Mouse (Mus musculus) liver, embryonic 14.5 days (tissue): ENCODE data around the gene Itga11. TPM values are rescaled to one million over a fixed set of nuclear protein-coding genes. Genes with fewer than 3 reads are reported as not detected.

Experiments used
- ATAC-seq: fragments of 200-750 bp; cut with Nextera tagmentation; 2 replicates; pipeline ENCODE4 v1.8.0; 2017; ENCODE audit warnings: moderate number of reproducible peaks, mild to moderate bottlenecking, moderate library complexity; ENCODE audit not compliant: insufficient read depth
- DNase-seq, 3 experiments: peaks; one replicate each; pipeline ENCODE4 v3.0.0-alpha.2; 2012 to 2013; ENCODE audit warnings: low read depth in 3 of 3, low spot score in 3 of 3
- H3K27ac ChIP-seq: fragments of 300-500 bp; sonication (generic); 2 replicates; pipeline ENCODE4 v1.5.1; 2014; ENCODE audit warnings: moderate library complexity, mild to moderate bottlenecking, control low read depth, inconsistent platforms
- H3K27me3 ChIP-seq: fragments of 300-500 bp; sonication (generic); 2 replicates; pipeline ENCODE4 v1.6.1; 2014; ENCODE audit warnings: mild to moderate bottlenecking, low read length, moderate library complexity; ENCODE audit not compliant: control insufficient read depth, insufficient read depth
- H3K36me3 ChIP-seq: fragments of 300-500 bp; sonication (generic); replicated peaks from 2 replicates; pipeline ENCODE4 v1.6.1; 2014; ENCODE audit warnings: low read depth; ENCODE audit not compliant: control insufficient read depth, insufficient read depth
- H3K4me1 ChIP-seq, 2 experiments: fragments of 200-500 bp in 1 of 2; fragments of 300-500 bp in 1 of 2; sonication (generic) in 1 of 2; replicated peaks; 2 replicates each; pipeline ENCODE4 v1.6.1; 2012 to 2014; ENCODE audit warnings: antibody characterized with exemption in 1 of 2, inconsistent platforms in 1 of 2, low read length in 1 of 2; ENCODE audit not compliant: control insufficient read depth in 2 of 2, insufficient read depth in 2 of 2
- H3K4me2 ChIP-seq: fragments of 300-500 bp; sonication (generic); 2 replicates; pipeline ENCODE4 v1.6.1; 2014; ENCODE audit warnings: low read depth, mild to moderate bottlenecking, control low read depth, moderate library complexity
- H3K4me3 ChIP-seq, 2 experiments: fragments of 200-500 bp in 1 of 2; fragments of 300-500 bp in 1 of 2; sonication (generic) in 1 of 2; 2 replicates each; pipeline ENCODE4 v1.5.1; 2012 to 2014; ENCODE audit warnings: low read depth in 2 of 2, low read length in 2 of 2, mild to moderate bottlenecking in 2 of 2, control low read depth in 1 of 2, inconsistent platforms in 1 of 2, moderate library complexity in 1 of 2; ENCODE audit not compliant: insufficient read depth in 1 of 2
- H3K9ac ChIP-seq: fragments of 300-500 bp; sonication (generic); replicated peaks from 2 replicates; pipeline ENCODE4 v1.6.1; 2014; ENCODE audit warnings: mild to moderate bottlenecking, control low read depth, moderate library complexity
- H3K9me3 ChIP-seq: fragments of 300-500 bp; sonication (generic); 2 replicates; pipeline ENCODE4 v1.6.1; 2016; ENCODE audit warnings: low read length, mixed read lengths; ENCODE audit not compliant: control insufficient read depth
- CTCF ChIP-seq: IDR thresholded peaks from 2 replicates; pipeline ENCODE4 v1.5.1; 2016; ENCODE audit warnings: antibody characterized with exemption, low read depth, control low read depth
- EP300 ChIP-seq: IDR thresholded peaks from 2 replicates; pipeline ENCODE4 v1.6.1; 2016; ENCODE audit warnings: antibody characterized with exemption, low read depth
- WGBS: fragments of 180-500 bp; shearing (Covaris S2); extraction: QIAGEN DNeasy Blood & Tissue Kit; methylation state at CpG from one replicate; pipeline ENCODE4 v1.1.7; 2014; ENCODE audit not compliant: insufficient replicate concordance; 5-methylcytosine and 5-hydroxymethylcytosine counted together
- polyA plus RNA-seq, 2 experiments: library from polyadenylated mRNA; depleted of rRNA in 1 of 2; stranded (reverse) in 1 of 2; unstranded in 1 of 2; fragments of >200 nt; fragmentation: Nextera tagmentation in 1 of 2; extraction: Ambion mirVana in 1 of 2; gene quantifications; 2 replicates each; pipeline versions ENCODE4 v1.2.1 to v1.2.3; 2012 to 2014

The Itga11 gene
- polyA plus RNA-seq, 2 experiments, result 0.07 to 0.08 TPM

DNA sequence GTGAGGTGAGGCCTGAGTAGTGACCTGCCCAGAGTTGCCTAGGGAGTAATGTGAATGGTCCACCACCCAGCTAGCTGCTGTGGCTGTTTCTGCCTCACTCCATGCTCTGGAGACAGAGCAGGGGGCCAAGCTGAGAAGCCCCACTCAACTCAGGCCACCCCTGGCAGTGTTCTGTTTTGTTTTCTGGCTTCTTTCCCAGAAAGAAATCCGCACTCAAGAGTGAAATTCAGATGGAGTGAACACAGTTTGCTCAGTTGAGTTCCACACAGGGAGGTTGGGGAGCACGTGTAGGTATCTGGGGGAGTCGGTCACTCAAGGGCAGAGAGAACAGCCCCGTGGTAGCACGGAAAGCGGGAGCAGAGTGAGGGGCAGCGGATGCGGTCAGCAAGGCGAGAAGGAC lies 101.1 kb downstream of the Itga11 start:
- peaks cover 0 to 2% of the 10 kb centered on the region in 2 experiments; a peak in 1 of 4 replicates for H3K4me1 ChIP-seq
- no peak for DNase-seq
- ATAC-seq, result no peak
- 66% methylated on average over 9 of the region's 9 CpGs for WGBS
- H3K27me3 ChIP-seq, result no peaks in the 10 kb centered on the region
- TF ChIP-seq EP300, result no peak
- no peak for TF ChIP-seq CTCF
- no peak overlapping the region for H3K4me3 ChIP-seq
- no peak overlapping the region for H3K27ac ChIP-seq
- H3K36me3 ChIP-seq, result no peaks in the 10 kb centered on the region
- no peaks in the 10 kb centered on the region for H3K9me3 ChIP-seq
- H3K4me2 ChIP-seq, result no peak overlapping the region
- H3K9ac ChIP-seq, result no peak overlapping the region

DNA sequence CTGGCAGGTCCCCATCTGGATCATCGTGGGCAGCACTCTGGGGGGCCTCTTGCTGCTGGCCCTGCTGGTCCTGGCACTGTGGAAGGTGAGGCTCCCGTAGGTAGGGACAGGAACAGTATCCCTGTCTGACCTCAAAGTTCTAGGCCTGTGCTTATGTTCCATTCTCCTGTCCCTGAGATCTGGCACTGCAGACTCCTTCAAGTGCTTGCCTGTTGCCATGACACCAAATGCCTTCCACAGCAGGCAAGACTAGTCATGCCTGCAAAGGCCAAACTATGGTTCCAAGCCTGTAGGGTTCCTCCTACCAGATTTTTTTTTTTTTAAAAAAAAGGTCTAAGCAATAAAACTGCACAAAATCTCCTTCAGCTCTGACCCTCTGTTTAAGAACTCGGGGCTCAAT lies 104.3 kb downstream of the Itga11 start:
- DNase-seq, result no peak
- 62% methylated on average over 3 of the region's 3 CpGs for WGBS
- Histone ChIP-seq H3K4me1 (peaks cover 0 to 2% of the 10 kb centered on the region in 2 experiments; a peak in 1 of 4 replicates), H3K4me3 (no peak overlapping the region), H3K36me3 (no peaks in the 10 kb centered on the region), H3K4me2 (no peak overlapping the region), H3K27ac (no peak overlapping the region), H3K9ac (no peak overlapping the region), H3K9me3 (no peaks in the 10 kb centered on the region), H3K27me3 (no peaks in the 10 kb centered on the region)
- TF ChIP-seq EP300 (no peak), CTCF (no peak)
- no peak for ATAC-seq

DNA sequence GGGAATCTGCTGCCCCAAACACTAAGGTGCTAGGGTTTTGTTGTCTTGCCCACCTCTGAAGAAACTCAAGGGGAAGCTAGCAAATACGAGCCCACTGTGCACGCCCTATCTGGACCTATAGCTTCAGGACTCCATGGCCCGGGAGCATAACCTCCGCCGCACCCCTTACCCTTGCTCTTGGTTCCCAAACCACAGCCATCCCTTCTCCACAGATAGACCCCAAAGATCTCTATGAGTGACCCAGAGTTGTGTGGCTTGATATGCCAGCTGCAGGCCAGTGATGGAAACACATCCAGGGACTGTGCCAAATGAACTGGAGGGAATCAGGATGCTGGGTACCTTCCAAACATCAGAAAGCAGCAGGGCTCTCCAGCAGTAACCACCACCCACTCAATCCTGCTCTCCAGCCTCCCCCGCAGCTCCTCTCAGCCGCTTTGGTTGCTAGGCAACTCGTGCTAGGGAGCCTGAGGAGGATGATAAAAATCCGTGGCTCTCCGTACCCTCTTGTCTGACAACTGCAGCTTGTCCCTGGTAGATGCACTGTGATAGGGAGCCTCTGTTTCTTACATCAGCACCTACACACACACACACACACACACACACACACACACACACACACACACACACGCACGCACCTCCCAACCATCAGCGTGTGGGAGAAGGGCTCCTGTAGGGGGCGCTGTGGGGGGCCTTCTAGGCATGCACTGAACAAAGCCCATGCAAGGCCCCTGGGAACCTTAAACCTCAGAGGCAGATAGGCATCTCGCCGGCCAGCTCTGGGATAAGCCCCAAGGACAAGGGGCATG lies 105.6 kb downstream of the Itga11 start:
- WGBS, result 42% methylated on average over 14 of the region's 16 CpGs
- peak in 2 of 3 experiments; percentile 14 to 29 for DNase-seq
- ATAC-seq, result peak; percentile 51; the same call in 1 of the 2 replicates

DNA sequence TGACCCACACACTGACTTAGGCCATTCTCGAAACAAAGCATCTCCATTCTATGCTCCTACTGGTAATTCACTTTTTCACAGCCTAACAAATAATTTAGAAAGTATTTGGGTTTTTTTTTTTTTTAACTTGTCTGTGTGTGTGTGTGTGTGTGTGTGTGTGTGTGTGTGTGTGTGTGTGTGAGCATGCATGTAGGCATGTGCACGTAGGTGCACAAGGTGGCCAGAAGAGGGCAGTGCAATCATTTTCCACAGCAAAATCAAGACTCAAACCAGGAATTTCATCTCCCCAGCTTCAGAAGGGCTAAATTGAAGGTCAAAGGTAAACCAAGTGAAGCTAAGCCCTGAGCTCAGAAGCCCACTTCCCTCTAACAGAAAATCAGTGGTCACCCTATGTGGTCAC lies 106.6 kb downstream of the Itga11 start:
- H3K36me3 ChIP-seq, result no peaks in the 10 kb centered on the region
- 74% methylated on average over 2 of the region's 2 CpGs for whole genome bisulfite sequencing
- no peak overlapping the region for H3K9ac ChIP-seq
- DNase-seq (no peak), ATAC-seq (no peak)
- no peak overlapping the region for H3K27ac ChIP-seq
- H3K4me3 ChIP-seq, result no peak overlapping the region
- H3K4me1 ChIP-seq, result peaks cover 0 to 2% of the 10 kb centered on the region in 2 experiments; a peak in 1 of 4 replicates
- no peaks in the 10 kb centered on the region for H3K9me3 ChIP-seq
- no peaks in the 10 kb centered on the region for H3K27me3 ChIP-seq
- TF ChIP-seq EP300, result no peak
- peak; percentile 46 for TF ChIP-seq CTCF
- H3K4me2 ChIP-seq, result no peak overlapping the region

More for the DNA sequence above, 105.6 kb downstream of the Itga11 start:
- TF ChIP-seq CTCF (peak; percentile 63), EP300 (no peak)
- H3K4me3 ChIP-seq, result no peak overlapping the region
- H3K4me1 ChIP-seq, result peaks cover 0 to 2% of the 10 kb centered on the region in 2 experiments; a peak in 1 of 4 replicates
- no peaks in the 10 kb centered on the region for H3K9me3 ChIP-seq
- H3K9ac ChIP-seq, result no peak overlapping the region
- no peak overlapping the region for H3K4me2 ChIP-seq
- no peaks in the 10 kb centered on the region for H3K27me3 ChIP-seq
- no peaks in the 10 kb centered on the region for H3K36me3 ChIP-seq
- H3K27ac ChIP-seq, result no peak overlapping the region

DNA sequence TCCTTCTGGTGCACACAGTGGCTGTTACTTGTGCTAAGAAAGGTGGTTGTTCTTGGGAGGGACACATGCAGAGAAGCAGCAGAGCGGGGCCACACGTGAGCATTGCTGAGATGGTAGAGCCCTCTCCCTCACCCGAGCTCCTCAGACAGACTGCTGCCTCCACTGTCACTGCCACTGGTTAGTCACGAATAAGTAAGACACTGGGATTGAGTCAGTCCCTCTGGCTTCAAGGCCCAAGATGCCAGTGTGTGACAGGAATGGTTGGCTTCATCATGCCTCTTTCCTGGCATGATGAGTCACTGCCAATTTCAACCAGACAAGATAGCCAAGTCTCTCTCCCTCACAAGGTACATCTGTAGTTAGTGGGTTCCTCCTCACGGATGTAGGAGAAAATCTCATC lies 109.1 kb downstream of the Itga11 start:
- Histone ChIP-seq H3K9me3 (no peaks in the 10 kb centered on the region), H3K9ac (no peak overlapping the region), H3K4me1 (peaks cover 0 to 2% of the 10 kb centered on the region in 2 experiments; a peak in 1 of 4 replicates), H3K4me3 (no peak overlapping the region), H3K4me2 (no peak overlapping the region), H3K27ac (no peak overlapping the region), H3K27me3 (no peaks in the 10 kb centered on the region), H3K36me3 (no peaks in the 10 kb centered on the region)
- WGBS, result 71% methylated on average over 5 of the region's 5 CpGs
- no peak for DNase-seq
- no peak for TF ChIP-seq EP300
- TF ChIP-seq CTCF, result no peak
- ATAC-seq, result no peak
